Mouse (Mus musculus) midbrain, embryonic 11.5 days (tissue): ENCODE data around the gene Rbm3. TPM values are rescaled to one million over a fixed set of nuclear protein-coding genes. Genes with fewer than 3 reads are reported as not detected.

ENCODE experiments used
- ATAC-seq: fragments of 200-750 bp; cut with Nextera tagmentation; 2 replicates; pipeline ENCODE4 v1.8.0; 2017; ENCODE audit warnings: moderate TSS enrichment, moderate library complexity; ENCODE audit not compliant: low FRiP score
- DNase-seq: peaks from one replicate; pipeline ENCODE4 v3.0.0; 2015; ENCODE audit warnings: low spot score; ENCODE audit errors: missing footprints
- H3K27ac ChIP-seq: fragments of 300-500 bp; sonication (generic); 2 replicates; pipeline ENCODE4 v1.5.1; 2014; ENCODE audit warnings: low read depth, low read length
- H3K27me3 ChIP-seq: fragments of 300-500 bp; sonication (generic); 2 replicates; pipeline ENCODE4 v1.6.1; 2014; ENCODE audit warnings: mild to moderate bottlenecking, low read length, moderate library complexity, mixed read lengths; ENCODE audit not compliant: control insufficient read depth, insufficient read depth
- H3K36me3 ChIP-seq: fragments of 300-500 bp; sonication (generic); 2 replicates; pipeline ENCODE4 v1.6.1; 2014; ENCODE audit warnings: mild to moderate bottlenecking, low read length, moderate library complexity, mixed read lengths; ENCODE audit not compliant: control insufficient read depth, insufficient read depth
- H3K4me1 ChIP-seq: fragments of 300-500 bp; sonication (generic); 2 replicates; pipeline ENCODE4 v1.6.1; 2014; ENCODE audit warnings: low read length; ENCODE audit not compliant: control insufficient read depth, insufficient read depth
- H3K4me2 ChIP-seq: fragments of 300-500 bp; sonication (generic); 2 replicates; pipeline ENCODE4 v1.6.1; 2014; ENCODE audit warnings: mild to moderate bottlenecking, moderate library complexity
- H3K4me3 ChIP-seq: fragments of 300-500 bp; sonication (generic); 2 replicates; pipeline ENCODE4 v1.5.1; 2014; ENCODE audit warnings: low read depth, low read length
- H3K9ac ChIP-seq: fragments of 300-500 bp; sonication (generic); 2 replicates; pipeline ENCODE4 v1.6.1; 2014; ENCODE audit warnings: low read length
- H3K9me3 ChIP-seq: fragments of 300-500 bp; sonication (generic); 2 replicates; pipeline ENCODE4 v1.6.1; 2016; ENCODE audit warnings: low read length; ENCODE audit not compliant: control insufficient read depth
- WGBS: fragments of 180-500 bp; shearing (Covaris S2); extraction: QIAGEN DNeasy Blood & Tissue Kit; methylation state at CpG from one replicate; pipeline ENCODE4 v1.1.7; 2014; 5-methylcytosine and 5-hydroxymethylcytosine counted together
- polyA plus RNA-seq: library from polyadenylated mRNA; unstranded; fragments of >200 nt; fragmentation: Nextera tagmentation; extraction: Ambion mirVana; gene quantifications from 2 replicates; pipeline ENCODE4 v1.2.1, GENCODE M21; 2014

The Rbm3 gene
- polyA plus RNA-seq, 1 experiment from 2014 or later = 439 TPM

- H3K27ac ChIP-seq = no peak overlapping the region
- no peaks in the 10 kb centered on the region for H3K27me3 ChIP-seq
- H3K36me3 ChIP-seq = 0 out of 2 replicates have a peak, but pooled peaks cover under 1% of the 10 kb centered on the region
- H3K4me3 ChIP-seq = no peak overlapping the region
- no peak overlapping the region for H3K4me2 ChIP-seq
- no peaks in the 10 kb centered on the region for H3K9me3 ChIP-seq
- DNase-seq (no peak), ATAC-seq (no peak)
- no peak overlapping the region for H3K9ac ChIP-seq
- WGBS = 57% methylated on average over 2 of the region's 2 CpGs
- no peaks in the 10 kb centered on the region for H3K4me1 ChIP-seq
These were observed 9.8 kb downstream of the Rbm3 start for GRCm38 (mm10) chrX:8135886-8136285.

- no peaks in the 10 kb centered on the region; the same call in 1 of the 2 replicates for H3K9me3 ChIP-seq
- ATAC-seq = peak; percentile 88
These were observed 13.4 kb downstream of the Rbm3 start, which contains the start of gene Wdr13 for GRCm38 (mm10) chrX:8132017-8132976. TSS of gene Wdr13 (minus strand) at chrX:8132892.

GRCm38 (mm10) chrX:8131393-8131792 is 14.3 kb downstream of the Rbm3 start:
- no peak overlapping the region for H3K9ac ChIP-seq
- 92% methylated on average over 17 of the region's 17 CpGs for WGBS
- no peaks in the 10 kb centered on the region for H3K4me1 ChIP-seq
- no peaks in the 10 kb centered on the region for H3K27me3 ChIP-seq
- no peaks in the 10 kb centered on the region; the same call in 1 of the 2 replicates for H3K9me3 ChIP-seq
- H3K4me2 ChIP-seq = peak overlapping the region; percentile 64
- peak overlapping the region; percentile 43; the same call in 1 of the 2 replicates for H3K4me3 ChIP-seq
- H3K27ac ChIP-seq = no peak overlapping the region
- no peaks in the 10 kb centered on the region for H3K36me3 ChIP-seq
- no peak for ATAC-seq
- no peak for DNase-seq

More at GRCm38 (mm10) chrX:8132017-8132976, 13.4 kb downstream of the Rbm3 start, which contains the start of gene Wdr13:
- Histone ChIP-seq H3K4me2 (peak within 1 kb of the TSS; percentile 64), H3K4me3 (peak within 1 kb of the TSS; percentile 43), H3K36me3 (no peaks in the 10 kb centered on the region), H3K27me3 (no peaks in the 10 kb centered on the region), H3K4me1 (no peaks in the 10 kb centered on the region), H3K27ac (peak within 1 kb of the TSS; percentile 86), H3K9ac (peak within 1 kb of the TSS; percentile 62)
- DNase-seq = peak; percentile 96
- WGBS = 17% methylated on average over 40 of the region's 40 CpGs

GRCm38 (mm10) chrX:8125235-8125634 is 20.4 kb downstream of the Rbm3 start:
- H3K27me3 ChIP-seq = no peaks in the 10 kb centered on the region
- H3K36me3 ChIP-seq = no peaks in the 10 kb centered on the region
- no peak overlapping the region for H3K27ac ChIP-seq
- no peak overlapping the region for H3K4me3 ChIP-seq
- no peaks in the 10 kb centered on the region; the same call in 1 of the 2 replicates for H3K9me3 ChIP-seq
- no peak overlapping the region for H3K4me2 ChIP-seq
- DNase-seq = no peak
- H3K9ac ChIP-seq = no peak overlapping the region
- 87% methylated on average over 7 of the region's 7 CpGs for WGBS
- ATAC-seq = no peak
- no peaks in the 10 kb centered on the region for H3K4me1 ChIP-seq

- 88% methylated on average over 6 of the region's 6 CpGs for WGBS
- Histone ChIP-seq H3K9ac (no peak overlapping the region), H3K27ac (no peak overlapping the region), H3K4me1 (no peaks in the 10 kb centered on the region), H3K36me3 (no peaks in the 10 kb centered on the region), H3K27me3 (no peaks in the 10 kb centered on the region), H3K9me3 (no peaks in the 10 kb centered on the region), H3K4me2 (no peak overlapping the region), H3K4me3 (no peak overlapping the region)
- no peak for DNase-seq
- ATAC-seq = no peak
These were observed 21.7 kb downstream of the Rbm3 start for GRCm38 (mm10) chrX:8123821-8124470.

- H3K9me3 ChIP-seq = no peaks in the 10 kb centered on the region
- no peaks in the 10 kb centered on the region for H3K27me3 ChIP-seq
- ATAC-seq (no peak), DNase-seq (no peak)
- no peak overlapping the region for H3K27ac ChIP-seq
- no peaks in the 10 kb centered on the region for H3K36me3 ChIP-seq
- no peak overlapping the region for H3K9ac ChIP-seq
- H3K4me3 ChIP-seq = no peak overlapping the region
- no peak overlapping the region for H3K4me2 ChIP-seq
- H3K4me1 ChIP-seq = no peaks in the 10 kb centered on the region
These were observed 28.4 kb downstream of the Rbm3 start for GRCm38 (mm10) chrX:8117264-8117663.

- no peak overlapping the region for H3K9ac ChIP-seq
- H3K4me3 ChIP-seq = no peak overlapping the region
- no peaks in the 10 kb centered on the region for H3K27me3 ChIP-seq
- ATAC-seq (no peak), DNase-seq (no peak)
- no peaks in the 10 kb centered on the region for H3K36me3 ChIP-seq
- H3K4me1 ChIP-seq = no peaks in the 10 kb centered on the region
- WGBS = 76% methylated on average over 4 of the region's 4 CpGs
- no peaks in the 10 kb centered on the region for H3K9me3 ChIP-seq
- no peak overlapping the region for H3K4me2 ChIP-seq
- no peak overlapping the region for H3K27ac ChIP-seq
These were observed 30.4 kb downstream of the Rbm3 start for GRCm38 (mm10) chrX:8115275-8115674.

GRCm38 (mm10) chrX:8105019-8105418 is 40.7 kb downstream of the Rbm3 start:
- no peak overlapping the region for H3K4me3 ChIP-seq
- no peak for DNase-seq
- no peak for ATAC-seq
- H3K9ac ChIP-seq = no peak overlapping the region
- H3K36me3 ChIP-seq = no peaks in the 10 kb centered on the region
- H3K4me2 ChIP-seq = no peak overlapping the region
- no peak overlapping the region for H3K27ac ChIP-seq
- 93% methylated on average over 3 of the region's 3 CpGs for WGBS
- no peaks in the 10 kb centered on the region for H3K27me3 ChIP-seq
- peaks cover 4% of the 10 kb centered on the region; the same call in 1 of the 2 replicates for H3K4me1 ChIP-seq
- no peaks in the 10 kb centered on the region for H3K9me3 ChIP-seq

- Histone ChIP-seq H3K4me1 (peaks cover 4% of the 10 kb centered on the region; the same call in 1 of the 2 replicates), H3K36me3 (no peaks in the 10 kb centered on the region), H3K4me3 (no peak overlapping the region), H3K4me2 (no peak overlapping the region), H3K9me3 (no peaks in the 10 kb centered on the region), H3K27me3 (no peaks in the 10 kb centered on the region), H3K9ac (no peak overlapping the region), H3K27ac (no peak overlapping the region)
- 71% methylated on average over 7 of the region's 7 CpGs for WGBS
- DNase-seq (no peak), ATAC-seq (no peak)
These were observed 43.4 kb downstream of the Rbm3 start for GRCm38 (mm10) chrX:8102213-8102668.
